Mouse (Mus musculus): ENCODE measurements around the gene Zdhhc14. TPM values are rescaled to one million over a fixed set of nuclear protein-coding genes. Genes with fewer than 3 reads are reported as not detected.

The Zdhhc14 gene
- polyA plus RNA-seq, 1 experiment from 2014 or later = 12.8 TPM

- Histone ChIP-seq H3K4me3 (ENCODE audit: low read depth, low read length) (no peak overlapping the region), H3K27me3 (ENCODE audit: control insufficient read depth, insufficient read depth, low read length) (no peaks in the 10 kb centered on the region), H3K9ac (replicated peaks; ENCODE audit: low read depth, low read length) (no peak overlapping the region), H3K4me1 (ENCODE audit: control insufficient read depth, insufficient read depth, low read length) (no peaks in the 10 kb centered on the region), H3K4me2 (ENCODE audit: low read depth, low read length) (no peak overlapping the region), H3K27ac (ENCODE audit: low read depth, low read length) (no peak overlapping the region), H3K36me3 (ENCODE audit: control insufficient read depth, insufficient read depth, low read length) (no peaks in the 10 kb centered on the region), H3K9me3 (ENCODE audit: control insufficient read depth, low read length) (no peaks in the 10 kb centered on the region)
- WGBS = 75% methylated on average over 5 of the region's 5 CpGs
- no peak for ATAC-seq (ENCODE audit: low read depth)
Observed at GRCm38 (mm10) chr17:5544065-5544464, 51.7 kb downstream of the Zdhhc14 start.

GRCm38 (mm10) chr17:5545065-5545464, 52.7 kb downstream of the Zdhhc14 start:
- Histone ChIP-seq H3K9me3 (ENCODE audit: control insufficient read depth, low read length) (no peaks in the 10 kb centered on the region), H3K4me1 (ENCODE audit: control insufficient read depth, insufficient read depth, low read length) (no peaks in the 10 kb centered on the region), H3K4me2 (ENCODE audit: low read depth, low read length) (no peak overlapping the region), H3K27ac (ENCODE audit: low read depth, low read length) (no peak overlapping the region), H3K36me3 (ENCODE audit: control insufficient read depth, insufficient read depth, low read length) (no peaks in the 10 kb centered on the region), H3K4me3 (ENCODE audit: low read depth, low read length) (no peak overlapping the region), H3K9ac (replicated peaks; ENCODE audit: low read depth, low read length) (no peak overlapping the region), H3K27me3 (ENCODE audit: control insufficient read depth, insufficient read depth, low read length) (no peaks in the 10 kb centered on the region)
- 98% methylated on average over 2 of the region's 2 CpGs for WGBS
- no peak for ATAC-seq (ENCODE audit: low read depth)

- no peaks in the 10 kb centered on the region for H3K4me1 ChIP-seq (ENCODE audit: control insufficient read depth, insufficient read depth, low read length)
- H3K9me3 ChIP-seq (ENCODE audit: control insufficient read depth, low read length) = no peaks in the 10 kb centered on the region
- no peaks in the 10 kb centered on the region for H3K36me3 ChIP-seq (ENCODE audit: control insufficient read depth, insufficient read depth, low read length)
- WGBS = 89% methylated on average over 2 of the region's 2 CpGs
- no peak overlapping the region for H3K4me3 ChIP-seq (ENCODE audit: low read depth, low read length)
- no peaks in the 10 kb centered on the region for H3K27me3 ChIP-seq (ENCODE audit: control insufficient read depth, insufficient read depth, low read length)
- H3K9ac ChIP-seq (replicated peaks; ENCODE audit: low read depth, low read length) = no peak overlapping the region
- no peak overlapping the region for H3K4me2 ChIP-seq (ENCODE audit: low read depth, low read length)
- no peak overlapping the region for H3K27ac ChIP-seq (ENCODE audit: low read depth, low read length)
- ATAC-seq (ENCODE audit: low read depth) = no peak
Observed at GRCm38 (mm10) chr17:5548546-5548945, 56.2 kb downstream of the Zdhhc14 start.

GRCm38 (mm10) chr17:5549460-5549859, 57.1 kb downstream of the Zdhhc14 start:
- Histone ChIP-seq H3K4me3 (ENCODE audit: low read depth, low read length) (no peak overlapping the region), H3K4me2 (ENCODE audit: low read depth, low read length) (no peak overlapping the region), H3K27me3 (ENCODE audit: control insufficient read depth, insufficient read depth, low read length) (no peaks in the 10 kb centered on the region), H3K27ac (ENCODE audit: low read depth, low read length) (no peak overlapping the region), H3K9me3 (ENCODE audit: control insufficient read depth, low read length) (no peaks in the 10 kb centered on the region), H3K4me1 (ENCODE audit: control insufficient read depth, insufficient read depth, low read length) (no peaks in the 10 kb centered on the region), H3K9ac (replicated peaks; ENCODE audit: low read depth, low read length) (no peak overlapping the region), H3K36me3 (ENCODE audit: control insufficient read depth, insufficient read depth, low read length) (no peaks in the 10 kb centered on the region)
- 98% methylated on average over 6 of the region's 6 CpGs for WGBS
- ATAC-seq (ENCODE audit: low read depth) = no peak

GRCm38 (mm10) chr17:5550444-5550843, 58.1 kb downstream of the Zdhhc14 start:
- H3K9me3 ChIP-seq (ENCODE audit: control insufficient read depth, low read length) = no peaks in the 10 kb centered on the region
- ATAC-seq (ENCODE audit: low read depth) = no peak
- no peak overlapping the region for H3K4me3 ChIP-seq (ENCODE audit: low read depth, low read length)
- no peak overlapping the region for H3K27ac ChIP-seq (ENCODE audit: low read depth, low read length)
- no peaks in the 10 kb centered on the region for H3K36me3 ChIP-seq (ENCODE audit: control insufficient read depth, insufficient read depth, low read length)
- 94% methylated on average over 10 of the region's 10 CpGs for WGBS
- H3K9ac ChIP-seq (replicated peaks; ENCODE audit: low read depth, low read length) = no peak overlapping the region
- H3K4me1 ChIP-seq (ENCODE audit: control insufficient read depth, insufficient read depth, low read length) = no peaks in the 10 kb centered on the region
- H3K27me3 ChIP-seq (ENCODE audit: control insufficient read depth, insufficient read depth, low read length) = no peaks in the 10 kb centered on the region
- no peak overlapping the region for H3K4me2 ChIP-seq (ENCODE audit: low read depth, low read length)

- Histone ChIP-seq H3K4me2 (ENCODE audit: low read depth, low read length) (no peak overlapping the region), H3K9me3 (ENCODE audit: control insufficient read depth, low read length) (no peaks in the 10 kb centered on the region), H3K36me3 (ENCODE audit: control insufficient read depth, insufficient read depth, low read length) (no peaks in the 10 kb centered on the region), H3K4me3 (ENCODE audit: low read depth, low read length) (no peak overlapping the region), H3K27me3 (ENCODE audit: control insufficient read depth, insufficient read depth, low read length) (no peaks in the 10 kb centered on the region), H3K9ac (replicated peaks; ENCODE audit: low read depth, low read length) (no peak overlapping the region), H3K27ac (ENCODE audit: low read depth, low read length) (no peak overlapping the region), H3K4me1 (ENCODE audit: control insufficient read depth, insufficient read depth, low read length) (no peaks in the 10 kb centered on the region)
- no peak for ATAC-seq (ENCODE audit: low read depth)
- WGBS = 86% methylated on average over 3 of the region's 3 CpGs
Observed at GRCm38 (mm10) chr17:5551136-5551535, 58.8 kb downstream of the Zdhhc14 start.

GRCm38 (mm10) chr17:5552036-5552760, 59.8 kb downstream of the Zdhhc14 start:
- Histone ChIP-seq H3K9me3 (ENCODE audit: control insufficient read depth, low read length) (no peaks in the 10 kb centered on the region), H3K4me2 (ENCODE audit: low read depth, low read length) (no peak overlapping the region), H3K36me3 (ENCODE audit: control insufficient read depth, insufficient read depth, low read length) (no peaks in the 10 kb centered on the region), H3K27me3 (ENCODE audit: control insufficient read depth, insufficient read depth, low read length) (no peaks in the 10 kb centered on the region), H3K4me1 (ENCODE audit: control insufficient read depth, insufficient read depth, low read length) (no peaks in the 10 kb centered on the region), H3K4me3 (ENCODE audit: low read depth, low read length) (no peak overlapping the region), H3K9ac (replicated peaks; ENCODE audit: low read depth, low read length) (no peak overlapping the region), H3K27ac (ENCODE audit: low read depth, low read length) (no peak overlapping the region)
- ATAC-seq (ENCODE audit: low read depth) = no peak
- WGBS = 72% methylated on average over 14 of the region's 14 CpGs

GRCm38 (mm10) chr17:5553556-5553955, 61.2 kb downstream of the Zdhhc14 start:
- no peak for ATAC-seq (ENCODE audit: low read depth)
- Histone ChIP-seq H3K4me1 (ENCODE audit: control insufficient read depth, insufficient read depth, low read length) (no peaks in the 10 kb centered on the region), H3K4me3 (ENCODE audit: low read depth, low read length) (no peak overlapping the region), H3K27ac (ENCODE audit: low read depth, low read length) (no peak overlapping the region), H3K36me3 (ENCODE audit: control insufficient read depth, insufficient read depth, low read length) (no peaks in the 10 kb centered on the region), H3K9me3 (ENCODE audit: control insufficient read depth, low read length) (no peaks in the 10 kb centered on the region), H3K9ac (replicated peaks; ENCODE audit: low read depth, low read length) (no peak overlapping the region), H3K27me3 (ENCODE audit: control insufficient read depth, insufficient read depth, low read length) (no peaks in the 10 kb centered on the region), H3K4me2 (ENCODE audit: low read depth, low read length) (no peak overlapping the region)
- 78% methylated on average over 5 of the region's 5 CpGs for WGBS

GRCm38 (mm10) chr17:5554573-5554972, 62.2 kb downstream of the Zdhhc14 start:
- no peak overlapping the region for H3K27ac ChIP-seq (ENCODE audit: low read depth, low read length)
- 84% methylated on average over 2 of the region's 2 CpGs for WGBS
- no peaks in the 10 kb centered on the region for H3K9me3 ChIP-seq (ENCODE audit: control insufficient read depth, low read length)
- ATAC-seq (ENCODE audit: low read depth) = no peak
- H3K9ac ChIP-seq (replicated peaks; ENCODE audit: low read depth, low read length) = no peak overlapping the region
- H3K36me3 ChIP-seq (ENCODE audit: control insufficient read depth, insufficient read depth, low read length) = no peaks in the 10 kb centered on the region
- H3K27me3 ChIP-seq (ENCODE audit: control insufficient read depth, insufficient read depth, low read length) = no peaks in the 10 kb centered on the region
- H3K4me2 ChIP-seq (ENCODE audit: low read depth, low read length) = no peak overlapping the region
- no peaks in the 10 kb centered on the region for H3K4me1 ChIP-seq (ENCODE audit: control insufficient read depth, insufficient read depth, low read length)
- H3K4me3 ChIP-seq (ENCODE audit: low read depth, low read length) = no peak overlapping the region
